Mouse (Mus musculus) heart, postnatal 25 days (tissue): ENCODE results near the gene Plod3. TPM values are rescaled to one million over a fixed set of nuclear protein-coding genes. Genes with fewer than 3 reads are reported as not detected.

Experiments used
- DNase-seq: peaks from one replicate; pipeline ENCODE4 v3.0.0; 2022; ENCODE audit warnings: low spot score
- intact Hi-C: fragments of 180-260 bp; cut with DNase I; formaldehyde crosslinking; loops from one replicate; pipeline ENCODE4 v1.15.1; 2025
- microRNA-seq: library from miRNA; unstranded; fragments of <30 nt; microRNA quantifications from one replicate; pipeline ENCODE4 v1.2.0, GENCODE M21; 2022
- total RNA-seq, 2 experiments: library from RNA; stranded (reverse); gene quantifications; 2 replicates each; pipeline ENCODE4 v1.2.3; 2021

Plod3 gene
- total RNA-seq, 2 experiments from 2014 or later: 37.5 to 40.4 TPM

DNA sequence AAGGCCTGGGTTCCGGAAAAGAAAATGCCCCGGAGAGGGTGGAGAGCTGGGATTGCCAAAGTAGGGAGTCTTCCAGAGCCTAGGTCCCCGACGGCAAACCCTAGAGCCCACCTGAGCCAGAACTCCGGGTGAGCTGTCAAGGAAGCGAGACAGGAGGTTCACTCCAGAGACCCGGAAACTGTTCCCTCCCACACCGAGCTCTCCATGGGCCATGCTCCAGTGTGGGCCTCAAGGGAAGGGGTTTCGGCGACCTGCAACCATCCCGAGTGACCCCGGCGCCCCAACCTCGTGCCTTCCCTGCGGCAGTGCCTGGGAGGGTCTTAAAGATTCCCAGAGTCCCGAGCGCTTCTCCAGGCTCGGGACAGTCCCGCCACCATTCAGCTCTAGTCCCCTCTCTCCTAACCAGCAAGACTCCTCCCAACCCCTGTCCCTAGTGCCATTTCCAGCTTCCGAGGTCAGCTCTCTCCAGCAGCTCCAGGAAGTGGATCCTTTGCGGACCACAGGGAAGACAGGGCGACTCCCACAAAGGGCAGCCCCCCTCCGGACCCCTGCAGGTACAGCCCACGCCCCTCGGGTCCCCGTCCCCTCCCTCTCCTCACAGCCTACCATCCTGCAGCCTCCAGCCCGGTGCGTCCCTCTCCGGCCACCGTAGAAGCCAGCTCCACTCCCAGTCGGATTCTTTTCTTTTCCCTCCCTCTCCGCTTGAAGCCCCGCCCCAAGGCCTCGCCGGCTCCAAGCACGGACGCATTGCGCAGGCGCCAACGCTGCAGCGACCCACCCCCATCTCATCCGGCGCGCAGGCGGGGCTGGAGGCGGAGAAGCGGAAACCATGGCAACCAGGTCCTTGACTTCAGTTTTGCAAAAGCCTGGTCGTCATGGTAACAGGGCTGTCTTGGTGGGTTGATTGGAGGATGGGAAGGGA, 58.8 kb downstream of the Plod3 start, which contains the start of gene Ap1s1:
Gene Ap1s1, minus strand, starts transcription at position 734 of the 922 bp plus-strand sequence.
- DNase-seq: peak; percentile 94
- intact Hi-C loops: no loop called here

Small RNA genes within 50 kb of the gene (microRNA-seq; reads per million reads assigned to microRNA genes)
- 16.4 reads per million, percentile 33 among the genes with 10 or more reads in this experiment for gene Mir702

Other genes starting within 250 kb of the Plod3 start
- gene Col26a1, start 103.8 kb upstream of the Plod3 start, total RNA-seq: 1 to 10 TPM; 2.7 to 2.8 TPM
- gene Ift22, start 78.9 kb upstream of the Plod3 start, total RNA-seq: 1 to 10 TPM; 8.8 to 8.9 TPM
- 100 to 1,000 TPM; 172 to 177 TPM for gene Fis1, start 33.7 kb upstream of the Plod3 start, total RNA-seq
- gene Cldn15, start 20.4 kb upstream of the Plod3 start, total RNA-seq: 10 to 100 TPM in 1 of 2 experiments, 1 to 10 TPM in 1; 8.9 to 10.4 TPM
- 10 to 100 TPM; 57.2 to 67.0 TPM for gene Znhit1, start 1.0 kb downstream of the Plod3 start, total RNA-seq
- not detected for gene Vgf, start 39.4 kb downstream of the Plod3 start, total RNA-seq
- gene Ap1s1, start 59.1 kb downstream of the Plod3 start, total RNA-seq: 10 to 100 TPM; 34.4 to 43.0 TPM
- 10 to 100 TPM; 18.3 to 27.6 TPM for gene Serpine1, start 85.2 kb downstream of the Plod3 start, total RNA-seq
- gene Trim56, start 129.2 kb downstream of the Plod3 start, total RNA-seq: 10 to 100 TPM; 18.0 to 22.0 TPM
- not detected for gene Muc3, start 162.3 kb downstream of the Plod3 start, total RNA-seq
- gene Muc3a, start 225.4 kb downstream of the Plod3 start, total RNA-seq: under 1 TPM; 0.26 to 0.31 TPM